Mouse (Mus musculus): ENCODE data around the gene Smdt1.
"Not testable (repeated sequence)": the region's sequence is repeated elsewhere in the genome, so short reads cannot be mapped to it uniquely, and the experiment has no call there.

- not testable (repeated sequence) for TF ChIP-seq POLR2A (IDR thresholded peaks at IDR 0.05; ENCODE audit: insufficient read length, low read depth); TCF12 (IDR thresholded peaks at IDR 0.05; ENCODE audit: insufficient read depth, poor library complexity, severe bottlenecking); MAX (IDR thresholded peaks at IDR 0.05; ENCODE audit: low read depth); POLR2AphosphoS2 (IDR thresholded peaks at IDR 0.05; ENCODE audit: insufficient read length, low read depth); TCF3 (IDR thresholded peaks at IDR 0.05; ENCODE audit: insufficient read length, low read depth); E2F4 (IDR thresholded peaks at IDR 0.05; ENCODE audit: insufficient read depth); USF1 (IDR thresholded peaks at IDR 0.05; ENCODE audit: low read depth); MYOG (IDR thresholded peaks at IDR 0.05; ENCODE audit: control insufficient read depth in 1 of 3, insufficient read depth in 1 of 3, insufficient read length in 2 of 3, low read depth in 2 of 3); CEBPB (IDR thresholded peaks at IDR 0.05; ENCODE audit: insufficient read depth, poor library complexity, severe bottlenecking); MYOD1 (IDR thresholded peaks at IDR 0.05; ENCODE audit: control insufficient read depth in 1 of 3, insufficient read length in 2 of 3, low read depth in 2 of 3); SRF (IDR thresholded peaks at IDR 0.05; ENCODE audit: control insufficient read depth, insufficient read length, low read depth)
Observed at GRCm38 (mm10) chr15:82393922-82394321, 55.2 kb downstream of the Smdt1 start, which contains the start of gene Cyp2d11.

Measured in myocyte (in vitro differentiated cells).